Mouse (Mus musculus): ENCODE data around the gene Fthl17b.

- TF ChIP-seq MAX (IDR thresholded peaks at IDR 0.05) (no peak), CEBPB (IDR thresholded peaks at IDR 0.05; ENCODE audit: low read depth) (no peak), CTCF (IDR thresholded peaks at IDR 0.05; ENCODE audit: control insufficient read depth, insufficient read depth, insufficient read length) (no peak)
These were observed 35.5 kb downstream of the Fthl17b start for GRCm38 (mm10) chrX:8927308-8927707.
